Mouse (Mus musculus): ENCODE data around the gene Espn.

Espn gene

DNA sequence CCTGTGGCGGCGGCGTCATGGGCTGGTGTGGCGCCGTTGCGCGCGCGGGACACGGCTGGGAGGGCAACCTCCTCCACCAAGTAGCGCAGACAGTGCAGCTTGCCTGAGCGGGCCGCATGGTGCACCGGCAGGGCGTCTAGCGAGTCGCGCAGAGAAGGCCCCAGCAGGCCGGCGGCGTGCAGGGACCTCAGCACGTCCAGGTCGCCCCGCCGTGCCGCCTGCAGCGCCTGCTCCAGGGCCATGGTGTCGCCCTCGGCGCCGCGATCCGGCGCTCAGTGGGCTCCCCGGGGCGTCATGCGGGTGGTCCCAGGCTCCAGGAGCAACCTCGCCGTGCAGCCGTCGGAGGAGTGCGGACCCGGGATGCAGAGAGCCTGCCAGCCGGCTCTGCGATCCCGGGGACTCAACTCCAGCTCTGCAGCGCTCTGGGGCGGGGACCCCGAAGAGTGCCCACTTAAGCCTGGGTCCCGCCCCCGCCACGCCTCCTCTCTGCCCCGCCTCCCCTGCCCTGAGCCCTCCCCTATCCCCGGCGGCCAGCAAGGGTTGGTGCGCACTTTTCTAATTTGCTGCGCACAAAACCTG lies at the start of gene Espn:
Gene Espn (minus strand): TSS at position 406 of the 579 bp plus-strand sequence.
- DNase-seq (ENCODE audit: low spot score), result no peak

DNA sequence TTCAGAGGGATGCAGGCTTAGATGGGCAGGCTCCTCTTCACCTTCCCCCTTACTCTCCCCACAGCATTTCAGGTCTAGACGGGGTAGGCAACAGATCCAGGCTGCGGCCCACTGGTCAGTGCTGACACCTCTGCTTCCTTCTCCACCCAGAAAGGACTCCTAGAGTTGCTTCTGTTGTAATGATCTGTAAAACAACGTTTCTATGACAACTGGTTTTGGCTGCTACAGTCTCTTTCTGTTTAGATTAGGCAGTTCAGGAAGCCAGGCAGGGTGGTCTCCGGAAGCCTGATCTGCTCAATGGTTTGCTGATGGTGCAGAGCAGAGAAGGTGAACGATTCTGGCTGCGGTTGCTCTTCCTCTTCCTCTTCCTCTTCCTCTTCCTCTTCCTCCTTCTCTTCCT lies 49.3 kb upstream of the Espn start:
- DNase-seq (ENCODE audit: low spot score), result no peak

DNA sequence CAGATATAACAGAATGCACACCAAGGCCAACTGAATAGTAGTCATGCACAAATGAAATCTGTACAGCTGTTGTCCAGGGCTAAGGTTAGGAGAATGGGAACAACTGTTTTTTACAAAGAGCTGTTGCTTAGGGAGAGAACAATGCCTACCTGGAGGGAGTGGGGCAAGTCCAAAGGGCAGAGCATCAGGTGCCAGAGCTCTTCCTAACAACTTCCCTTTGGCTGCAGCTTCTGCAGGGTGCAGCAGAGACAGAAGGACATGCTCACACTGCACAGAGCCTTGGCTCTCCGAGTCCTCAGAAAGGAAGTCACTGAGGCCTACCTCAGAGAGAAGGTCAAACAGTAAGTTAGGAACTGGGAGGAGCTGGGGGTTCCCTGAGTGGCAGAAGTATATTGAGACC lies 47.4 kb upstream of the Espn start:
- no peak for DNase-seq (ENCODE audit: low spot score)

DNA sequence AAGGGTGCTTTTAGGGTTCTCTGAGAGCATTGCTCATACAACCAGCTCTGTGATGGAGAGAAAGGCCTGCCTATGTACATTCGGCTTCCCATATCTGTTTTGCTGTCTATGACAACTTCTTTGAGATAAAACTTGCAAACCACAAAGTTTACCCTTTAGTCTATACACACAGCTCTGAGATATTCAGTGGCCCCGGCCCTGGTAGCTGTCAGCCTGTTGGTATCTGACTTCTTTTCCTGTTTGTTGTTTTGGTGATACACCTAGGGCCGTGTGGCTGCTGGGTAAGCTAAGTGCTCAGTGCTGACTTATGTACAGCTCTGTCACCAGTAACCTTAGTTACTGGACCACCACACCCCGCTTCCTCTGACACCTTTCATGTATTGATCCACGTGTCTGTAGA lies 45.4 kb upstream of the Espn start:
- no peak for DNase-seq (ENCODE audit: low spot score)

DNA sequence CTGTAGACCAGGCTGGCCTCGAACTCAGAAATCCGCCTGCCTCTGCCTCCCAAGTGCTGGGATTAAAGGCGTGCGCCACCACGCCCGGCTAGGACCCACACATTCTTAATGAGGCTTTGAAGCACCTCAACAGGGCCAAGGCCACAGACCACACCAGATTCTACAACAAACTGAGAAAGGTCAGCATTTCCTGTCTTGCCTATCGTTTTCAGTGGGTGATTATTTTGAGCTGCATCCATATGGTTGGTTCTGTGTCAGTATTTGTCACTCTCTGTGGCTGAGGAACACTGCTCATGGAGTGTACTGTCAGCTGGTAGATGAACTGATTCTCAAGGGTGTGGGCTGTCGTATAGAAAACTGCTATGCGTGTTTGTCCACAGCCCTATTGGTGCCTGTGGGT lies 44.1 kb upstream of the Espn start:
- DNase-seq (ENCODE audit: low spot score), result no peak

DNA sequence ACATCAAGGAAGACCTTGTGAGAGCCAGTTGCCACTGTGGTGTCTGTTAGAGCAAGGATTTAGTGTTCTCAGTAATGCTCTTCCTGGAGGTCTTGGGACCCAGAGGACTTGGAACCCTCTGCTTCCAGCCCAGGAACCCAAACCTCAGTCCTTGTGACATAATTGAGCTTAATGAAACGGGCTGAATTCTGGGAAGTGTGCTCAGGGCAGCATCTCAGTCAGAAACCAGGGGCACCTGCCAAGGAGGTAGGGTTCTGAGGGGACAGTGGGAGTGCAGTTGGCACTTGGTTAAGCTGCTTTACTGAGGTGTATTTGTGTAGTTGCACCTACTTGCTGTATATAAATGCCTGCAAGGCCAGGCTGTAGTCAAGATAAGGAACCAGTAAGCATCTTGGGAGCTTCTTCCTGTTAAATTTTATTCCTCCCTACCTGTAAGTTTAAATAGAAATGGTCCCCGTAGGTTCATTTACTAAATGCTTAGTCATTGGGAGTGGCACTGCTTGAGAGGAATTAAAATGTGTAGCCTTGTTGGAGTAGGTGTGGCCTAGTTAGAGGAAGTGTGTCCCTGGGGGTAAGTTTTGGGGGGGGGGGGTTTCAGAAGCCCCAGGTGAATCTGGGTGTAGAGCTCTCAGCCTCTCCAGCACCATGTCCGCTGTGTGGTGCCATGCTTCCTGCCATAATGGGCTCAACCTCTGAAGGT lies 42.5 kb upstream of the Espn start:
- DNase-seq (ENCODE audit: low spot score), result no peak

DNA sequence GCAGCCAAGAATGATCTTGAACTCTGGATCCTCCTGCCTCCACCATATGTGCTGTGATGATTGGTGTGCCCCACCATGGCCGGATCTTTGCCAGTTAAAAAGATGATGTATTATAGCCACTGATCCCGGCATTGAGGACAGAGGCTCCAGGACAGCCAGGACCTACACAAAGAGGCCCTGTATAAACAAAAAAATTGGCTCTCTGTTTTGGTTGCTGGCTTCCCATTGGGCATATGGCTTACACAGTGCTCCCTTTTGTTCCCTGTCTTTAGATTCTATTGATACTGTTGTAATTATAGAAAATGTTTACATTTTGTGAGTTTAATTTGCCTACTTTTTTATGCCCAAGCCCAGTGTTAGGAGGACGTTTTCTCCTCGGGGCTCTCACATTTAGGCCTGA lies 40.4 kb upstream of the Espn start:
- DNase-seq (ENCODE audit: low spot score), result no peak

DNA sequence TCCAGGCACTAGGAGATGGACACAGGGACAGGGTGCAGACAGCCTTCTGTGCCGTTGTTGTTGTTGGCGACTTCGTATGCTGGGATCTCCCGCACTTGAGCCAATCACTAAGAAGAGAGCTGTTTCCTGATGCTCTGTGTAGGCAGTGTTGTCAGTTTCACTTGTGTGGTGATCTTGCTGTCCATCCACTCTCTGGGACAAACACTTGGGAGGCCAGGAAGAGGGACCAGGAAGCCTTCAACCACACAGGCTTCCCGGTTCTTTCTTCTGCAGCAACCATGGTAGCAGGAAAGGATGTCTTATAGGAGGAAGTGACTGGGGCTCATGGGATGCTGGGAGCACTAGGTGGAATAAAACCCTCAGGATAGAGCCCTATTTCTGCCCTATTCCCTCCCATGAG lies 38.5 kb upstream of the Espn start:
- DNase-seq (ENCODE audit: low spot score), result no peak

DNA sequence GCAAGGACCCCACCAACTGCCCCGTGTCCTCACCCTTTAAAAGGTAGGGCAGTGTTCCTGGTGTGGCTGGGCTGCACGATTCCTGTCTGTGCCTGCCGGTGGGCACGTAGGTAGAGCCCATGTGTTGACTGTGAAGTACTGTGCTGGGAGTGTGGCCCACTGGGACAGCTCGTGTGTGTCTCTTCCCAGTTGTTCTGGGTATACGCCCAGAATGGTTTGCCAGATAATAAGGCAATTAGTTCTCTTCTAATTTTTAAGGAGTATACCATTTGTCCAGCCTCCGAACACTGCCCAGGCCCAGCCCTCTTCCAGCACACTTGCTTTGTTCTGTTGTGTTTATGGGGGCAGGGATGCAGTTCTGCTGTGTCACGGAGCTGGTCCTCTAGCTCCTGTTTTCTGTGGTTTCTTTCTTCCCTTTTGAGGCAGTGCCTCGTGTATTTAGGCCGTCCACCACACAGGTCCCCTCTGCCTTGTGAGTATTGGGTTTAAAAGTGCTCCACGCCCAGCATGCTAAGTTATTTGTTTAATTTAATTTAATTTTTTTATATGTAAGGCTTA lies 38.0 kb upstream of the Espn start:
- no peak for DNase-seq (ENCODE audit: low spot score)

DNA sequence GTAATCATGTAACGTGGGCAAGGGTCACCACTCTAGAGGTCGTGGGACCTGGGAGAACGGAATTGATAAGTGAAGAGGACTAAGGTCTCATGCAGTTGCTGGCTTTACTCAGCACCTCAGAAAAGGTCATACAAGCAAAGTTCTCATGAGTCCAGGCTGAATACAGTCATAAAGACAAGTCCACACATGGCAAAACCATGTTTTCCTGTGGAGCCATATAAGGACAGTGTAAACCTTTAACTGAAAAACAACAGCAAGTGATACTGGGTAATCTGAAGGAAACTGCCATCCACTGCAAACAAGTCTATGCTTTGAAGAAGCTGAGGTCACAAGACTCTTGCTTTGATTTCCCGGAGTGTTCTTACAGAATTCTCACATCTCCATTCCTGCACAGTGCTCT lies 37.5 kb upstream of the Espn start:
- no peak for DNase-seq (ENCODE audit: low spot score)

DNA sequence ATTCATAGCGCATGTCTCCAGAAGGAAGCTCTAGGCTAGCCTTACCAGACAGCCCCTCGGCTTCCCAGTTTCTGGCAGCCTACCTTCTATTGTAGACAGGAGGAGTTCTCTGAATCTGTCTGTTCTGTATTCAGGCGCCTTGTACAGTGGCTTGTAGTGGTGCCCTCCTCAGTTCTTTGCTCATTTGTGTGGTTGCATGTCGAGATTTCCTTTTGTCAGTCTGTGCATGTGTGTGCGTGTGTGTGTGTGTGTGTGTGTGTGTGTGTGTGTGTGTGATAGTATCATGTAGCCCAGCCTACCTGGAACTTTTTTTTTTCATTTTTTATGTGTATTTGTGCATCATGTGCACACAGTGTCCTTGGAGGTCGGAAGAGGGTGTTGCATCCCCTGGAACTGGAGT lies 36.9 kb upstream of the Espn start:
- no peak for DNase-seq (ENCODE audit: low spot score)

DNA sequence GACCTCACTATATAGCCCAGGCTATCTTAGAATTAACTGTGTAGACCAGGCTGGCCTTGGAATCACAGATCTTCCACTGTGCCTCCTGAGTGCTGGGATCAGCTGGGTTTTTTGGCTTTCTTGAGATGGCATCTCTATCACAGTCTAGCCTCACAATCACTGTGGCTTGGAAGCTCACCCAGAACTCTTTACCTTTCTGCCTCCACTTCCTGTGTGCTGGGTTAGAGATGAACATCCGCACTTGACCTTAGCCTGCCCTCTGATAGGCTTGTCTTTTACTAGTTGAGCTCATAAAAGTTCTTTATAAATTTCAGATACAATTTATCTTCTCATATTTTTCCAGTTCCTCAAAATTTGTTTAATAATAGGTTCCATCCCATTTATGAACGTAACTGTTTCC lies 36.5 kb upstream of the Espn start:
- no peak for DNase-seq (ENCODE audit: low spot score)

DNA sequence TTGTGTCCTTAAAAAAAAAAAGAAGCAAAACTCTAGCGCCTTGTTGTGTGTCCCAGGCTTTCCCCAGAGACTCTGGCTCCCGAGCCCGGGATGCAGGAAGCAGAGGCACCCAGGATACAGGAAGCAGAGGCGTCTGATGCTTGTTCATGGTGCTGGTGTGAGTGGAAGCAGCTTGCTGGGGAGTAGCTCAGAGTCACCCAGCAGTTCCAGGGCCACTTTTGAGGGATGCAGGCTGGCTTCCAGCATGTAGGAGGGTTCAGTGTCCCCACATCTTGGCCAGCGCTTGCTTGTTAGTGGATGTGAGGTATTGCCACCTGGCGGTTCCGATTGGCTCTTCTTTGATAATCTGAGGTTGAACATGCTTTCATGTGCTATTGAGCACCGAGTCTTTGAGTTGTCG lies 35.0 kb upstream of the Espn start:
- DNase-seq (ENCODE audit: low spot score), result no peak

DNA sequence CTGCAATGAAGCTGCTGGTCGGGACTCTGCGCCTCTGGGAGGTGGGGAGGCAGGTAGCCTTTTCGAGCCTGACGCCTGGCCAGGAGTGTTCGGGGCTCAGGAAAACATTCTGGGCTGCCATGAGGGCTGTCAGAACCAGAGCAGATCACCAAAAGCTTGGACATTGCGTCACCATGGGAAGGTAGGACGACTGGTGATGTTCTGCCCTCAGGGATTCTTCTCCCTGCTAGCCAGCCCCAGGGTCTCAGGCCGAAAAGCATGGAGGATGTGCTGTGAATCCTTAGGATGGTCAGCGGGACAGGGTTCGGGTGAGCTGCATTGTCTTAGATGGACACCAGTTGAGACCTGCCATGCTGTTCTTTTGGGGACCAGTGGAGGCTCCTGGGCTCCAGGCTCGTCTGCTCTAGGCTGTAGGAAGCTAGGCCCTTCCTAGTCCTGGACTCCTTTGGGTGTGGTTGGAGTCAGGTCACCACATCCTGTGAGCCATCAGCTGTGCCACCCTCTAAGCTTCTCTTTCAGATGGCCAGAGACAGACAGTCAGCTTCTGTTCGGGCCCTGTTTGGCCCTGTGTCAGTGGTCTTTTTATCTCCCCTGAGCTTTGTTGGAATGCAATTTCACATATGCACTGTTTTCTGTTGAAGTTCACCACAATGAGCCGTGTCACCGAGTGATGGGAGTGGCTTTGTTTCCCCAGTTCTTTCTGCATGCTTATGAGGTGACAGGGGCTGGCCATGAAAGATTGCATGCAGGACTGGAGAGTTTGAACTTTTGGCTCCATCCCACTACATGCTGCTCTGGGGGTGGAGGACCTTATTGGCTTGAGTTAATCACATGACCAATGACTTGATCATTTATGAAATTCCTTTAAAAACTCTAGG lies 34.3 kb upstream of the Espn start:
- no peak for DNase-seq (ENCODE audit: low spot score)

DNA sequence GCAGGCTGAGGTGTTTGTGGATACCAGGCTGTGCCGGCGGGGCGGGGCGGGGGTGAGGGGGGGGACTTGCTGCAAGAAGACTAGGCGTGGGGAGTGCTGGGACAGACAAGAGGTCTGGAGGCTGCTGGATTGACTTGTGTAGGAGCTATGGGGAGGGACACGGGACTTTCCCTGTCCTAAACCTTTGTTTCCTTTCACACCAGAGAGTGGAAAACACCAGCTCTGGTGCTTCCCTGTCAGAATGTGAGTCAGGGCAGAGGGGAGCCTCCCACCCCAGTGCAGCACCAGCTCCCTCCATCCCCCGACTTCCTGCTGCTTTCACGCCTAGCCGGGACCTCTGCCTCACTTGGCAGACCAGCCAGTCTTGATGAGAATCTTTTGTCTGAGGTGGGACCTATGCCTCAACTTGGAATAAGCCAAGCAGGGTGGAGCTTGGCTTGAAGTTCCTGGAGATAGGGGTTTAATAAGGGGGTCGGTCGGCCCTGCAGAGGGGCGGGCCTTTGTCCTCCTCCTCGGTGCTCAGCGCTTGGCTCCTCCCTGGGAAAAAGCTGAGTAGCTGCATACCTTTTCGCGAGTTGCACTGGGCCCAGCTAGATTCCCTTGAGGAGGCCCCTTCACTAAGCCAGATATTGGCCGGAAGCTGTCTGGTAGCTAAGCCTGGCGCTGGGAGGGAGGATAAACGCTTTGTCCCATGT lies 33.5 kb upstream of the Espn start:
- no peak for DNase-seq (ENCODE audit: low spot score)

DNA sequence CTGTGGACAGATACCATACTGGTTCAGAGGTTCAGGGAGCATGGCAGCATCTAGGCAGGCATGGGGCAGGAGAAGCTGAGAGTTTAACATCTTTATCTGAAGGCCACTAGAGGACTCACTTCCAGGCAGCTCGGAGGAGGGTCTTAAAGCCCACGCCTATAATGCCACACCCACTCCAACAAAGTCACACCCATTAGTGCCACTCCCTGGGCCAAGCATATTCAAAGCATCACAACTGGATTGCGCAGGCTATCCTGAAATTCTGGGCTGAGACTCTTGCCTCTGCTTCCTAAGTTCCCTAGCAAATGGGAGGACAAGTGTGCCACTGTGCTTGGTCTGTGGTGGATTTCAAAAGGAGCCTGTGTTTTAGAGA lies 33.0 kb upstream of the Espn start:
- DNase-seq (ENCODE audit: low spot score), result no peak

DNA sequence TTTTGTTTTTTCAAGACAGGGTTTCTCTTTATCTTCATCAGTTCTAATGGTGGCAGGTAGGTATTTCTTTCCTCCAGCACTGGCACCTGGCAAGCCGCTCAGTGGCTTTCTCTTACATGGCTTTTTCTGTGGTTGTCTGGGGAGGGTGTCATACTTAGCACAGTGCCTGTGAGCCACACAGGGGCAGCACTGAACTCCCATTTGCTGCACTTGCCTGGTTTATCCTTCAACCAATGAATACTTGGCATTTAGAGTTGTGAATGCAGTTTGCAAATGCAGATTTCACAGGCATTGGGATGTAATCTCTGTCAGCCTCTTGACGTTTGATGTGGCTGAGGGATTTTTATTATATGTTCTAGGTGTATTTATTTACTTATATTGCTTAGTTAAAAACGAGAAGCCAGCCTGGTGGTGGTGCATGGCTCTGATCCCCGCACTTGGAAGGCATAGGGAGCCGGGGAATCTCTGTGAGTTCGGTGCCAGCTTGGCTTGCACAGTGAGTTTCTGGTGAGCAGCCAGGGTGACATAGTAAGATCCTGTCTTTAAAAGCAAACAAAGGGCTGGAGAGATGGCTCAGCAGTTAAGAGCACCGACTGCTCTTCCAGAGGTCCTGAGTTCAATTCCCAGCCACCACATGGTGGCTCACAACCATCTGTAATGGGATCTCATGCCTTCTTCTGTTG lies 32.3 kb upstream of the Espn start:
- DNase-seq (ENCODE audit: low spot score), result no peak

DNA sequence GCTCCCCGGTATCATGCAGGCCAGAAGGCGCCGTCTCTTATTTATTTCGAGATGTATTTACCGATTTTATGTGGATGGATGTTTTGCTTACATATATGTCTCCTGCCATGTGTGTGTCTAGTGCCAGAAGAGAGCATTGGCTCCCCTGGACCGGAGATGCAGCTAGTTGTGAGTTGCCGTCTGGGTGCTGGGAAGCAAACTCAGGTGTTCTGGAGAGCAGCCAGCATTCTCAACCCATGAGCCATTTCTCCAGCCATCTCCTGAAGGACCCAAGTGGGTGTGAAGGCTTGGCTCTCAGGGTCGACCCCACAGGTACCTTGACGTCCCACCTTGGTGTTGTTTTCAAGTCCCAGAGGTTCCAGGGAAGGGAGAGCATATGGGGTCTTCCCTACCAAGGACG lies 30.0 kb upstream of the Espn start:
- no peak for DNase-seq (ENCODE audit: low spot score)

DNA sequence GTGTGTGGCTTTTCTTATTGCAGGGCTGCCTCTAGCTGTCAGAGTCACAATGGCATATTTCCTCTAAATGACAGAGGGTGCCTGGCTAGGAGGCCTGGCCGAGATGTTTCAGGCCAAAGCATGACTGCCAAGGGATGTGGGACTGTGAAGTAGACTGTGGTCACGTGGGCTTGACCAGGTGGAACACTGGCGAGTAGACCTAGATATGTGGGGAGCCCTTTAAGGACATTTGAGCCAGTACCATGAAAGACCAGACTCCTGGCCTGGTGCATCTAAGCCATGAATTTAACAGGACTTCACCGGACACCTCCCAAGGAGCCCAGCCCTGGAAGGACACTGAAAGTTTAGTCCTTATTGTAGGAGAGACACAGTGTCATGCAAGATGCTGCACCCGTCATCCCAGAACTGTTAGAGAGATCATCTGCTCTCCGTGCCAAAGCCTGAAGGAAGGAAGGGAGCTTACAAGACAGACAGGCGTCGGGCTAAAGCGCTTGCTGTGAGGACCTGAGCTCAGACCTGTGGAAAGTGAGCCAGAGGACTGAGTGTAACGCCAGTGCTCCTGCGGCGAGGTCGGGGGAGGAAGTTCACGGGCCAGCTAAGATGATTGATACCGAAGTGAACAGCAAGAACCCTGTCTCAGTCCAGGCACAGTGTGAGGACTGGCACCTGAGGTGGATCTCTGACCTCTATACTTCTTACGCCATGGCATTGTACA lies 27.9 kb upstream of the Espn start:
- no peak for DNase-seq (ENCODE audit: low spot score)

DNA sequence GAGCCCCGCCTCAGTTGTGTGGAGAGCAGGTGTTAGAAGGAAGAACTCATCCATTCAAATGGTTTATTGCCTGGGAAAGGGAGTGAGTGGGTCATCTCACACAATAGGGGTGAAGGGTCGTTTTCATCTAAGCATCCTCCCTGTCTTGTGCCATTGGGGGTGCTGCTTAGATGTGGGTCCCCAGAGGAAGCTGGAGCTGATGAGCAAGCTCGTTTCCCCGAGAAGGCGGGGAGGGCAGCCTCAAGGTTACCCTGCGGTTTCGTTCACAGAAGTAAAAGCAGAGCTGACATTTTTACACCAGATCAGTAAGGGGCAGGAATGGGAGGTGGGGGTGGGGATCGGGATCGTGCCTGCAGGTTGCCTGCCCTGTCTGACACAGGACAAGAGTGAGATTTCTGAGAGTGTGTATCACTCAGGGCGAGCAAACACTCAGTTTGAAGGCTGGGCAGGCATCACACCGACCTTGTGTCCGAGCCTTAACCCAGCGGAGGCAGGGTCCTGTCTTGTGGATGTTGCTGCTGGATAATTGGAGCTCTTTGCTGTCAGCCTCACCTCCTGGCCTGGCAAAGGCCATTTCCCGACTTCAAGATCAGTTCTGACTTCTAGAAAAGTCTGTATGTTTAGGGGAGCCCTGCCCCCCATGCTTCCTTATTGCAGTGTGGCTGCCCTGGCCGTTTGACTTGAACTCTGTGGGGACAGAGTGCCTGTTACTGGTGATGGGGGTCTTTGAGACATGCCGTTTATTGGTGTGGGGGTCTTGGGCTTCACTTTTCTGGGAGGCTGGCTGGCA lies 26.9 kb upstream of the Espn start:
- no peak for DNase-seq (ENCODE audit: low spot score)

All from ovary, postnatal 10 days (tissue).